Mouse (Mus musculus) cerebellum, postnatal 25 days (tissue): ENCODE results near the gene Olfr155.

Experiments used
- DNase-seq, 2 experiments: peaks; one replicate each; pipeline ENCODE4 v3.0.0; 2021; ENCODE audit warnings: mixed read lengths in 2 of 2

The Olfr155 gene

GRCm38 (mm10) chr4:43897209-43897608 lies 45.8 kb downstream of the Olfr155 start:
- no peak for DNase-seq

DNA sequence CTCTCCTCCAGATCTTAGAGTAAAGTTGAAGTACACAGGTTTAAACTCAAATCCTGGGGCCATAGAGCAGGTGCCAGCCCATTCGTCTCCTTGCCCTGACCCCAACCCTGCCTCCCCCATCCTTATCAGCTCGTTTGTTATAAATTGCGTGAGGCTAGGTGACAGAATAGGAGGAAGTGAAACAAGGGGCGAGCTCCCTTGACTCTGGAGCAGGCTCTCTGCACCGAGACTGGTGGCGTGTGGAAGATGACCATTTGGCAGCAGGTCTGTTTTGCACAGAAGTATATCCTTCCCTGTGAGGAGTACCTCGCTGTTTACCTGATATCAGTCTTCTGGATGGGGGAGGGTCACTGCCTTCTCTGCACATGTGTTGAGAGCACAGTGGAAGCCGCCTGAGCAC lies 47.8 kb downstream of the Olfr155 start:
- no peak for DNase-seq

DNA sequence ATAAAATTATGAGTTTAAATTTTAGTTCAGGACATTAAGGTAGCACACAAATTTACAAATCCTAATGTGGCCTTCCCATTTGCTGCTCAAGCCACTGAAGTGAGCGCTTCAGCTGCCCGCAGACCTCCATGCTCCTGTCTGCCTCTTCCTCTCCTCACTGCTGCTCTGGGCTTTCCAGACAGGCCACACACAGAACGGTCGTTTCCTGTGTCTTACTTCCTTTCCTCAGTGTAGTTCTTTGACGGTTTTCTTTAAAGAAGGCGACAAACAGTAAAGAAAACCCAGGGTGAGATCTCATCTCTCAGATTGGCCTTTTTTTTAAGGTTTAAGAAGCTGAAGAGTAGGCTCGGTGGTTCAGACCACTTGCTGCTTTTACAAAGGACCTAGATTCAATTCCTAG lies 52.3 kb downstream of the Olfr155 start:
- DNase-seq, result no peak

DNA sequence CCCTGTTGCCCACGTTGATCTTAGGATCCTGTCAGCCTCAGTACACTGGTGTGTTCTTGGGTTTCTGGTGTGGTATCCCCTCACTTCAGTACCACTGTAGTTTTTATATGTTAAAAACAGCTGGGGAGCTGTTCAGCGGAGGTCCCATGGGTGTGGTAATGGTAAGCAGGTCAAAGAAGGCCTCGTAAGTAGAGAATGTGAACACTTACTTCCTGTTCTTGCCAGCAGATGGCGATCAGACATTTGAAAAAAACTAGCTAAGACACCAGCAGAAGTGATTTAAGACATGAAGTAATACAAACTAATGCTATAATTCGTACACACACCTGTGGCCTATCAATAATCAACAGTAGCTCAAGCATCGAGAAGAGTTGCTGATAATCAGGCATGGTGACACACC lies 55.1 kb downstream of the Olfr155 start:
- peak; percentile 19 to 58 for DNase-seq
